Mouse (Mus musculus): ENCODE data around the gene Dgki.

GRCm38 (mm10) chr6:37055128-37055527, 244.9 kb downstream of the Dgki start:
- TF ChIP-seq CTCF (IDR thresholded peaks at IDR 0.05; ENCODE audit: borderline replicate concordance, insufficient read depth, low read depth, low read length) (no peak), POLR2A (IDR thresholded peaks at IDR 0.05; ENCODE audit: borderline replicate concordance, insufficient read depth, low read length) (no peak)

Data from cerebellum, adult 2 months (tissue).